Mouse (Mus musculus) liver, postnatal 0 days (tissue): ENCODE results near the gene Msi2. TPM values are rescaled to one million over a fixed set of nuclear protein-coding genes. Genes with fewer than 3 reads are reported as not detected.

ENCODE experiments used
- ATAC-seq: fragments of 200-750 bp; cut with Nextera tagmentation; 2 replicates; pipeline ENCODE4 v1.8.0; 2017; ENCODE audit warnings: mild to moderate bottlenecking, moderate library complexity
- DNase-seq: peaks from one replicate; pipeline ENCODE4 v3.0.0-alpha.2; 2016
- H3K27ac ChIP-seq: fragments of 300-500 bp; sonication (generic); 2 replicates; pipeline ENCODE4 v1.5.1; 2014; ENCODE audit warnings: antibody characterized with exemption, moderate library complexity, mild to moderate bottlenecking, low read depth
- H3K27me3 ChIP-seq: fragments of 300-500 bp; sonication (generic); 2 replicates; pipeline ENCODE4 v1.6.1; 2014; ENCODE audit warnings: low read length, control low read depth, mixed read lengths; ENCODE audit not compliant: insufficient read depth
- H3K36me3 ChIP-seq: fragments of 300-500 bp; sonication (generic); replicated peaks from 2 replicates; pipeline ENCODE4 v1.6.1; 2014; ENCODE audit warnings: mild to moderate bottlenecking, control low read depth, low read length, moderate library complexity, mixed read lengths; ENCODE audit not compliant: insufficient read depth
- H3K4me1 ChIP-seq: fragments of 300-500 bp; sonication (generic); 2 replicates; pipeline ENCODE4 v1.6.1; 2014; ENCODE audit warnings: antibody characterized with exemption, mild to moderate bottlenecking, control low read depth; ENCODE audit not compliant: insufficient read depth
- H3K4me2 ChIP-seq: fragments of 300-500 bp; sonication (generic); 2 replicates; pipeline ENCODE4 v1.6.1; 2014; ENCODE audit warnings: low read depth, mild to moderate bottlenecking, low read length, moderate library complexity, mixed read lengths
- H3K4me3 ChIP-seq: fragments of 300-500 bp; sonication (generic); 2 replicates; pipeline ENCODE4 v1.5.1; 2014; ENCODE audit warnings: low read depth, low read length
- H3K9ac ChIP-seq: fragments of 300-500 bp; sonication (generic); replicated peaks from 2 replicates; pipeline ENCODE4 v1.6.1; 2014; ENCODE audit warnings: mild to moderate bottlenecking, moderate library complexity
- H3K9me3 ChIP-seq: fragments of 300-500 bp; sonication (generic); 2 replicates; pipeline ENCODE4 v1.6.1; 2016; ENCODE audit warnings: mild to moderate bottlenecking, control low read depth, low read length, mixed read lengths
- CTCF ChIP-seq: sonication (generic); IDR thresholded peaks from 2 replicates; pipeline ENCODE4 v1.5.1; 2016; ENCODE audit warnings: antibody characterized with exemption, low read depth
- EP300 ChIP-seq: IDR thresholded peaks from 2 replicates; pipeline ENCODE4 v1.6.1; 2016; ENCODE audit warnings: antibody characterized with exemption, low read depth, mild to moderate bottlenecking
- WGBS: fragments of 180-500 bp; shearing (Covaris S2); extraction: QIAGEN DNeasy Blood & Tissue Kit; methylation state at CpG from one replicate; pipeline ENCODE4 v1.1.7; 2014; ENCODE audit not compliant: insufficient replicate concordance; 5-methylcytosine and 5-hydroxymethylcytosine counted together
- polyA plus RNA-seq: library from polyadenylated mRNA; unstranded; fragments of >200 nt; fragmentation: Nextera tagmentation; extraction: Ambion mirVana; gene quantifications from 2 replicates; pipeline ENCODE4 v1.2.1, GENCODE M21; 2015

Gene Msi2
- polyA plus RNA-seq, 1 experiment from 2014 or later, result 3.7 TPM

DNA sequence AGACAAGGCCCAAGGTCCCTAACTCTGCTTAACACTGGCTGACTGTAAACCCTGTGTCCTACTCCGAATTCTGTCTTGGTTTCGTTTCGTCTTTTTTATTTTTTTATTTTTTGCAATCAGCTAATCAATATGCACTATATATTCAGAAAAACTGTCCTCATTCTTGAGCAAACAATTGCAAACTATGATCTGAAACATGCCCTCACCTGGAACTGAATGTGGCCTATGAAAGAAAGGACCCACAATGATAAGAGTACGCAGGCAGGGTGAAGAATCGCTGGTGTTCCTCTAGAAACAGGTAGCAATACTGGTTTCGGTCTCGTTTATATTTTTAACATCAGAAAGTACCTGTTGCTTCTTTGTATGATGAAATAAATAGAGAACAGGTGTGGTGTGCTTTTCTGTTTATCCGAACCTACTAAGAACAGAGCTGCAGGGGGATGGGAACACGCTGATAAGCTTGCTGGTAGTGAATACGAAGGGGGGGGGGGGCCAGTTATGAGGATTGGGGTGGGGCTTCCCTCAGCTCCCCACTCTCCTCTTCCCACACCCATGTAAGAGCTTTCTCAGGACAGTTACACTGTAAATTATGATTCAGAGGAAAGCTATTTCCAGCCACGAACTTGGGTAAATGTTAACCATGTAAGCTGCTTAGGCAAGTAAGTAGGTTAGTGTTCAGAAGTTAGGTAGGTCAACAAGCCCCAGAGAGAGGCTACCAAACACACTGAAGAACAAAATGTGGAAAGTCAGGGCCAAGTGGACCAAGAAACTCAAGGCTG is 103.6 kb downstream of the Msi2 start:
- DNase-seq (no peak), ATAC-seq (peak; percentile 21)
- Histone ChIP-seq H3K4me3 (peak overlapping the region; percentile 2), H3K9ac (0 out of 2 replicates have a peak overlapping the region, but pooled peaks have one; percentile 35), H3K27ac (peak overlapping the region; percentile 78), H3K9me3 (no peaks in the 10 kb centered on the region), H3K4me1 (peaks cover 56% of the 10 kb centered on the region), H3K27me3 (no peaks in the 10 kb centered on the region), H3K4me2 (peak overlapping the region; percentile 61), H3K36me3 (no peaks in the 10 kb centered on the region)
- TF ChIP-seq EP300 (no peak), CTCF (no peak)
- WGBS, result 33% methylated on average over 11 of the region's 11 CpGs

DNA sequence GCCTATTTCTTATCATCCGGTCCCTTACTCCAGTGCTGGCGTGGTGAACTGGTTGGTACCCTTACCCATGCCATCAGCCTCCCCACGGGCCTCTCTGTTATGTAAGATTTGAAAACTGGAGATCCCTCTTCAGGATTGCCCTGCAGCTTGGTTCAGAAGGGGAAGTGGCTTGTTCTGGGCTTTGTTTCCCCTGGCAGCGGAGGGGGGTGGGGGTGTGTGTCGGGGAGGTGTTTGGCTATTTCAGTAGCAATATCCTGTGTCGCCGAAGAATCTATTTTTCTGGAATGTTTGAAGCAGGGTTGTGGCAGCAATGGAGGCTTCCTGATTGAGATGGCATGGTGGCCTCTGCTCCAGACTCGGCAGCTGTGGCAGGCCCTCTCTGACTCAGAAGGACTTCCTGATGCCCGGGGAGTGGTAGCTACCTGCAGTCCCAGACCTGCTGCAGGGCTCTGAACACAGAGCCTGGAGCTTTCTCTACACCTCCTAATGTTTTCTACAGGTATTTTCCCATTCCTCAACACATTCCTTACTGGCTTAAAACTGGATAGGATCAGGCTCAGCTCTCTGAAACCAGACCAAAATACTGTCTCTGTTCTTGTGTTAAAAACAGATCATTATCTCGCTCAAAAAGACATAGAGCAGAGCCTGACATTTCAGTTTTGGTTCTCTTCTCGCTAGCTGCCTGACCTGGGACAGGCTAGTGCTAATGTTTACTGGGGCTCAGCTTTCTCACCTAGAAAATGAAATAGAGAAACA is 104.4 kb downstream of the Msi2 start:
- TF ChIP-seq EP300, result no peak
- no peak for TF ChIP-seq CTCF
- WGBS, result 21% methylated on average over 11 of the region's 11 CpGs
- DNase-seq (peak; percentile 47), ATAC-seq (peak; percentile 3; the same call in 1 of the 2 replicates)
- peaks cover 53% of the 10 kb centered on the region for H3K4me1 ChIP-seq
- H3K4me3 ChIP-seq, result peak overlapping the region; percentile 2
- no peaks in the 10 kb centered on the region for H3K9me3 ChIP-seq
- peak overlapping the region; percentile 61 for H3K4me2 ChIP-seq
- no peaks in the 10 kb centered on the region; the same call in 1 of the 2 replicates for H3K36me3 ChIP-seq
- no peaks in the 10 kb centered on the region for H3K27me3 ChIP-seq
- peak overlapping the region; percentile 35 for H3K9ac ChIP-seq
- peak overlapping the region; percentile 78 for H3K27ac ChIP-seq

DNA sequence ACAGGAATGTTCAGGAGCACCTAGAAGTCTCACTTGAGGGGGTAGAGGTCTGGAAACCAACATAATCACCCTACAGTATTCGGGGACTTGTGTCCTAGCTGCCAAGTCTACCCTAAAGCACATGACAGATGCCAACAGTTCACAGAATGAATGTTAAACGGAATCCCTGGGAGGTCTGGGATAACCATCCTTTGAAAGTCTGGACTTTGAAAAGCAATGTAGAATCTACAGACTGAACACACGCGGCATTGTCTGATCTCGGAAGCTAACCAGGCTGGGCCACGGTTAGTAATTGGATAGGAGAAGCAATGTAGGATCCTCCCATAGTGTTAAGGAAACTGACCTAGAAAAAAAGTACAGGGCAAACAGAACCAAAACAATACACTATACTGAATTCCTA is 105.3 kb downstream of the Msi2 start:
- WGBS, result 74% methylated on average over 6 of the region's 6 CpGs

DNA sequence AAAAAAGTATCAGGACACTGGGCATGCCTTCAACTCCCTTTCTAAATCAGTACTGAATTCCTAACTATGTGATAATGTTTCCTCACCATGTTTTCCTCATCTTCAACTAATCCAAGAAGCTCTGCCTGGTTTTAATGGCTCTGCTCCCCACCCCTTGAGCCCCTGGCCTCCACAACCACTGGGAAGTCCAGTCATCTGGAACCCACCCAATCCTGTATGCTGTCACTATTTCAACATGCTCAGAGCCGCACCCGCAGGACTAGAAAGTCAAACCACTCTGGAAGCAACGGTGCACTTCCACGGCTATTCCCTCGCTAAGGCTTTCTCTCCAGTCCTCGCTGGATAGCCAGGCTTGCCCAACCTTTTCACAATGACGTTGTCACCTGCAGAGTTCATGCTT is 106.2 kb downstream of the Msi2 start:
- ATAC-seq, result no peak
- WGBS, result 82% methylated on average over 7 of the region's 7 CpGs
- DNase-seq, result no peak

More for the DNA sequence above, 105.3 kb downstream of the Msi2 start:
- H3K27me3 ChIP-seq, result no peaks in the 10 kb centered on the region
- H3K27ac ChIP-seq, result peak overlapping the region; percentile 78; the same call in 1 of the 2 replicates
- peaks cover 51% of the 10 kb centered on the region for H3K4me1 ChIP-seq
- H3K4me3 ChIP-seq, result no peak overlapping the region
- no peak overlapping the region for H3K4me2 ChIP-seq
- H3K36me3 ChIP-seq, result no peaks in the 10 kb centered on the region; the same call in 1 of the 2 replicates
- ATAC-seq, result peak; percentile 33; the same call in 1 of the 2 replicates
- H3K9ac ChIP-seq, result no peak overlapping the region
- TF ChIP-seq EP300 (no peak), CTCF (no peak)
- no peaks in the 10 kb centered on the region for H3K9me3 ChIP-seq
- DNase-seq, result no peak

DNA sequence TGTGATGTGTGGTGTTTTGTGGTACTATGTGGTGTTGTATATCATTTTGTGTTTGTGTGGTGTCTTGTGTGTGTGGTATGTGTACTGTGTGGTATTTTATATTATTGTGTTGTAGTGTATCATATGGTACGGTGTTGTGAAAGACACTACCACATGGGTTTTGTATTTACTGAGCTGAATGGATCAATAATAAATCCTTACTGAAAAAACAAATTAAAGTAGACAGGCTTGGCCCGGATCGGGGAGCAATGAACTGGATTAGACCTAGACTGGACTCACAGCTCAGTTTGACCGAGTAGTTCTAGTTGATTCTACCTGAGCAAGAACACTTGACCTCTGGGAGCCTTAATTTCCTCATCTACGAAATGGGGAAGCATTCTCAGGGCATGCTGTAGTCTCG is 107.5 kb downstream of the Msi2 start:
- 74% methylated on average over 6 of the region's 6 CpGs for WGBS
- H3K4me1 ChIP-seq, result peaks cover 56% of the 10 kb centered on the region

More for the DNA sequence above, 106.2 kb downstream of the Msi2 start:
- Histone ChIP-seq H3K4me3 (no peak overlapping the region), H3K36me3 (no peaks in the 10 kb centered on the region; the same call in 1 of the 2 replicates), H3K9me3 (no peaks in the 10 kb centered on the region), H3K9ac (no peak overlapping the region), H3K4me1 (peaks cover 51% of the 10 kb centered on the region), H3K27ac (no peak overlapping the region), H3K4me2 (no peak overlapping the region), H3K27me3 (no peaks in the 10 kb centered on the region)
- TF ChIP-seq CTCF (no peak), EP300 (no peak)

DNA sequence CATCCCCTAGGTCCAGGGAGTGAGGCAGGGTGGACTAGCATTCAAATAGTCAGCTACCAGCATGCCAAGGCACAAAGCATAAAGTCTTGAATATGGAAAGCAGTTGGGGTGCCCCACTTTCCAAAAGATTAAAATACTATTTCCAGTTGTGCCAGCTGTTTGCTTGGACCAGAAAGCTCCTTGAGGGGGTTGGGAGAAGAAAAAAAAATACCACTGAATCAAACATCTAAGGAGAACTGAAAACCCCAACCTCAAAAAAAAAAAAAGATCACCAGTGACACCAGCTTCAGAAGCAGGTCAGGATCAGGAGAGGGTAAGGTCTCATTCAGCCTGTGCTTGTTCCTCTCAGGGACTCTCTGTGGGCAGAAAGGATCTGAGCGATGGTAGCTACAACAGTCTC is 108.2 kb downstream of the Msi2 start:
- DNase-seq, result no peak
- Histone ChIP-seq H3K27me3 (no peaks in the 10 kb centered on the region), H3K36me3 (no peaks in the 10 kb centered on the region; the same call in 1 of the 2 replicates), H3K9me3 (no peaks in the 10 kb centered on the region), H3K4me1 (peaks cover 57% of the 10 kb centered on the region), H3K27ac (no peak overlapping the region), H3K4me2 (no peak overlapping the region), H3K4me3 (no peak overlapping the region), H3K9ac (no peak overlapping the region)
- WGBS, result 84% methylated on average over 1 of the region's 1 CpGs
- TF ChIP-seq CTCF, result no peak
- no peak for TF ChIP-seq EP300
- no peak for ATAC-seq

More for the DNA sequence above, 107.5 kb downstream of the Msi2 start:
- Histone ChIP-seq H3K27ac (0 out of 2 replicates have a peak overlapping the region, but pooled peaks have one; percentile 13), H3K4me2 (no peak overlapping the region), H3K27me3 (no peaks in the 10 kb centered on the region), H3K9ac (no peak overlapping the region), H3K36me3 (no peaks in the 10 kb centered on the region; the same call in 1 of the 2 replicates), H3K4me3 (no peak overlapping the region), H3K9me3 (no peaks in the 10 kb centered on the region)
- peak; percentile 67 for ATAC-seq
- TF ChIP-seq CTCF, result no peak
- no peak for TF ChIP-seq EP300
- DNase-seq, result no peak
